Mouse (Mus musculus) testis, postnatal 10 days (tissue): ENCODE data around the gene Nppa.

Source experiments
- DNase-seq: peaks from one replicate; pipeline ENCODE4 v3.0.0; 2021; ENCODE audit warnings: low spot score

Nppa gene

DNA sequence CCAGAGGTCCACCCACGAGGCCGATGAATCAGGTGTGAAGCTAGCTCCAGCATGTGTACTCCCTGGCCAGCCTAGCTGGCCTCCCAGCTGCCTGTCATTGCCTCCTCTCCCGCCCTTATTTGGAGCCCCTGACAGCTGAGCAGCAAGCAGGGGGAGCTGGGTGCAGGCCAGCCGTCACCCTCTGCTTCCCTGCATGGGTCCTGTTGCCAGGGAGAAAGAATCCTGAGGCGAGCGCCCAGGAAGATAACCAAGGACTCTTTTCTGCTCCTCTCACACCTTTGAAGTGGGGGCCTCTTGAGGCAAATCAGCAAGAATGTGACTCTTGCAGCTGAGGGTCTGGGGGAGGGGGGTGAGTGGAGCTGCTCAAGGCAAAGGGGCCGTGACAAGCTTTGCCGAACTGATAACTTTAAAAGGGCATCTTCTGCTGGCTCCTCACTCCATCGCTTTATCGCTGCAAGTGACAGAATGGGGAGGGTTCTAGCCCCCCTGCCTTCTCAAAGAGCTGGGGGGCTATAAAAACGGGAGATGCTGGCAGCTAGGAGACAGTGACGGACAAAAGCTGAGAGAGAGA is at the start of gene Nppa:
Nppa (plus strand) TSS at position 521 of the 571 bp plus-strand sequence.
- DNase-seq, result no peak

GRCm38 (mm10) chr4:147953590-147953989 is 46.9 kb upstream of the Nppa start:
- no peak for DNase-seq

DNA sequence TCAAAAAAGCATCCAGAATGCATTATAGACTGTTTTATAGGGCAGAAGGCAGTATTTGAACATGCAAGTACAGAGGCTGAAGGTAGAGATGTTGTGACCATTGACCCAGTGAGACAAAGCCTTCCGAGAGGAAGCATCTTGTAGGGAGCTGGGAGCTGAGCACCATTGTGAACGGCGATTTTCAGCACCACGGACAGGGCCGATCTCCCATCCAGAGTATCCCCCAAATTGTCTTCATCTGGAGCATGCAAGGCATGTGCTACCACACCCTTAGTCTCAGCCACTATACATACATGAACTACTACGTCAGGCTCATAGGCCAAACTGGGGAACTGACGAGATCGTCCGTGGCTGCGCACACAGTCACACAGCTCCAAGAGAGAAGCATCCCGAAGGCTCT is 43.4 kb upstream of the Nppa start:
- no peak for DNase-seq

DNA sequence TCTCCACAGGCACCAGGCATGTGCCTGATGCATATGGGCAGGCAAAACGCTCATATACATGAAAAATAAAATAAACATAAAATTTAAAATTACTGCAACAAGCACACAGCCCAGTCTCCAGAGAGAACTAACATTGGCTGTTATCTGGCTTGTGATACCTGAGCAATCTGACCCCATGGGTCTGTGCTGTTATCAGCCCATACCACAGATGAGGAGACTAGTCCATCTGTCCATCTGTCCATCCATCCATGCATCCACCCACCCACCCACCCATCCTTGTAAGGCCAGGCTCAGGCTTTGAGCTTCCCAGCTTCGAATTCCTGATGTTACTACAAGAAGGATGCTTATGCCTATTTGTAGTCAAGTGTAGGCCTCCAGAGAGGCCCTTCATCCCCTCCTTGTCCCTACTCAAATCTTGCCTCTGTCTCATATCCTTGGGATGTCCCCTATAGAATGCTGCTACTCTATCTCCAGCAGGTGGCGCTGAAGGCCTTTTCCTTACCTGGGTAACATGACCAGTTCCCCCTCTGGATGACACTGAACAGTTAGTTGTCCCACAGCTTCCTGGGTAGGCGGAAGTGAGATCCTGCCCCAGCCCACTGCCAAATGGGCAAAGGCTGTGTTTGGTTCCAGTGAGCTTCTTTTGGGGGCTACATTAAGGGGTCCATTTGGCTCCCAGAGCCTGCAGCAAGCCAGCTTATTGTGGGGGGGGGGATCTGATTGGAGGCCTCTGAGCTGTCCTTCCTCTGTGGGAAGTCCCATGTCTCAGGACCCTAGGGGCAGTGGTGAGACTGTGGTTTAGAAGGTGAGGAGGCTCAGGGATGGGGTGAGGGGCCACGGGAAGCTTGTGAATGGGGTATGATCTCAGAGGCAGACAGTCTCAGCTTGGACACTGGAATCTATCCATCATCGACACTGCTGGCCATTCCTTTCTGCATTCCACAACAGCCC is 40.4 kb upstream of the Nppa start:
- DNase-seq, result peak; percentile 76

GRCm38 (mm10) chr4:147962781-147963180 is 37.7 kb upstream of the Nppa start:
- DNase-seq, result no peak

GRCm38 (mm10) chr4:147963623-147964022 is 36.9 kb upstream of the Nppa start:
- no peak for DNase-seq

DNA sequence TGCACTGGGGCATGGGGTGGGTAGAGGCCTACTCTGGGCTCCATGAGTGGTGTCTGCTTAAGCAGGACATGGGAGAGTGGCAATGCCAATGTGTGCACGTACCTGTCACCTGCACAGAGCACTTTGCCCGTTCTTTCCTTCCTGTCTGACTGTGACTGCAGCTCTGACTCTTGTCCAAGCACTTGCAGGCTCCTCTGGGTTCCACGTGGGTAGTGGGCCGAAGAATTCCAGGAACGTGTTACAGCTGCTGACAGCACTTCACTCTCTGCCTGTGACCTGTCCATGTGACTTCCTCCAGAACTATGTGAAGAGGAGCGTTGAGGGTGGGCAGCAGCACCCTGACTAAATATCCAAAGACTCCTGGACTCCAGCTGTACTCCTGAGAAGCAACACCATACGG is 34.8 kb upstream of the Nppa start:
- no peak for DNase-seq

DNA sequence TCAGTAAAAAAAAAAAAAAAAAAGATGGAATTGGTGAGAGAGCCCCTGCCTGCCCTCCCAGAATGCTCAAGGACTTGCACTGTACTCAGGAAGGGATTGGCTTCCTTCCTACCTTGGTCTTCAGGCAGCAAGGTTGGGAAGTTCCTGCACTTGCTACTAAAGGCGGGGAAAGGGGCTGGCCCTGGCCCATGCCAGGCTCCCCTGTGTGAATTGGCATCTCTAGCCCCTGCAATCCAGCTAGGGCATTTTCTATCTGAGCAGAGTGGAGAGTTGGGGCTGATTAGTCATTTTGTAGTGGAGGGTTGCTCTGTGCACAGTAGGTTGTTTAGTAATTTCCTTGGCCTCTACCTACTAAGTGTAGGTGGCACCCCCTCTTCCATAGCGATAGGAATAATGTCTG is 31.7 kb upstream of the Nppa start:
- no peak for DNase-seq

- no peak for DNase-seq
Observed at GRCm38 (mm10) chr4:147969337-147969736, 31.2 kb upstream of the Nppa start.

DNA sequence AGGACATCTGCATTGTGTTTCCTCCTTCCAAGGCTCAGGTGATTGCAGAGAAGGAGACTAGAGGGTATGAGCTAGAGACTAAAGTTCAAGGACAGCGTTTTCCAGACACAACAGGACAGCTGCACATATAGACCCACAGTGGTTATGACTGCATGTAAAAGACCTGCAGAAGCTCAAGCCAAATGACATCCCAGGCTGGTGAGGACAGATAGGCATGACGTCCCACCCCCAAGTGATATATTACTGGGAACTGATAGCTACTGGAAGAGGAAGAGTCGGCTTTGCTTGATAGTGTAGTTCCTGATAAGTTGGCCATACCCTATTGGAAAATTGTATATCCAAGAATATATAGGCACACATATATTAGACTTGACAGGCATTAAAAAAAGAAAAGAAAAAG is 24.3 kb upstream of the Nppa start:
- no peak for DNase-seq

GRCm38 (mm10) chr4:147977726-147978125 is 22.8 kb upstream of the Nppa start:
- DNase-seq, result no peak

GRCm38 (mm10) chr4:147978391-147978790 is 22.1 kb upstream of the Nppa start:
- no peak for DNase-seq

DNA sequence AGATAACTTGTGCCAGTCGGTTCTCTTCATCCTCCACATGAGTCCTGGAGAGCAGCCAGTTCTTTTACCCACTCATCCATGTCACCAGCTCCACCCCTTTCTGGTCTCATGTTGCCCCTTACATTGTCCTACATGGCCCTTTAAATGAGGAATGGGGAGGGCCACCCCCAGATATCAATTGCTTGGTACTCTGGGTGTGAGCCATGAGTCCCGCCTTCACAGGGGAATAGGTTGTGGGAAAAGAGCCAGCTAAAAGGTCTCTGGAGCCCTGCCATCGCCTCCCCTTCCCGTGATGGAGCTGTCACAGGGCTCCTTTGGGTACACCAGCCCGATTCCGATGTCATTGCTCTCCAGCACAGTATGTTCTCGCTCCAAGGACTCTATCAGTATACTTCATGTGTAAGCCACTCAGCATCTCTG is 21.1 kb upstream of the Nppa start:
- no peak for DNase-seq

- peak; percentile 79 for DNase-seq
Observed at GRCm38 (mm10) chr4:147985205-147986132, 15.1 kb upstream of the Nppa start, which contains the start of gene Nppb. TSS of gene Nppb (plus strand) at chr4:147985788.

GRCm38 (mm10) chr4:147993571-147994095 is 6.9 kb upstream of the Nppa start:
- DNase-seq, result no peak

- DNase-seq, result no peak
Observed at GRCm38 (mm10) chr4:147995311-147995710, 5.2 kb upstream of the Nppa start.

- no peak for DNase-seq
Observed at GRCm38 (mm10) chr4:148001013-148001789, 679 bp downstream of the Nppa start.

DNA sequence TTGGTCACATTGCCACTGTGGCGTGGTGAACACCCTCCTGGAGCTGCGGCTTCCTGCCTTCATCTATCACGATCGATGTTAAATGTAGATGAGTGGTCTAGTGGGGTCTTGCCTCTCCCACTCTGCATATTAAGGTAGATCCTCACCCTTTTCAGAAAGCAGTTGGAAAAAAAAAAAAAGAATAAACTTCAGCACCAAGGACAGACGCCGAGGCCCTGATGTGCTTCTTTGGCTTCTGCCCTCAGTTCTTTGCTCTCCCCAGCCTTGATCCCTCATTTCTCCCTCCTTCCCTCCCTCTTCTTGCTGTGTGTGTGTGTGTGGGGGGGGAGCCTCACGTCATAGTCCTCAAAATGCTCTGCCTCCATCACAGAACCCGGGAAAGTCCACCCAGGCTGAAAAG is 1.3 kb downstream of the Nppa start:
- no peak for DNase-seq

DNA sequence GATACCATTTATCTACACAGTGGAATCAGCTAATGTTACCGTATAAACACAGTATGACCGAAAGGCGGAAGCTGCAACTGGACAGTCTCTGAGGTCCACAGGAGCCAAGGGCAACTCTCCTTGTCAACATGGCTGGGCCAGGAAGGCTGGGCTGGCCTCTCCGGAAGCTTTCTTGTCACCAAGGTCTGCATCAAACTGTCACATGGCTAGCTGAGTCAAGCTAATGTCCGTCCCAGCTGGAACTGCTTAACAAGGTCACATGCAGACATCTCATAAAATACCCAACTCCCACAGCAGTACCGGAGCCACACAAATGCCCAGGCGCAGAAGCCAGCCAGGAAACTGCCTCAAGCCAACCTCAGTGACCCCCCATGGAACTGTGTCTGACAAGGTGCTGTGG is 3.8 kb downstream of the Nppa start:
- no peak for DNase-seq

GRCm38 (mm10) chr4:148008412-148008811 is 7.9 kb downstream of the Nppa start:
- peak; percentile 71 for DNase-seq

- DNase-seq, result no peak
Observed at GRCm38 (mm10) chr4:148009641-148010040, 9.1 kb downstream of the Nppa start.
